12 mouse cellular contexts compared by ENCODE assay signal in the genomic region with DNA sequence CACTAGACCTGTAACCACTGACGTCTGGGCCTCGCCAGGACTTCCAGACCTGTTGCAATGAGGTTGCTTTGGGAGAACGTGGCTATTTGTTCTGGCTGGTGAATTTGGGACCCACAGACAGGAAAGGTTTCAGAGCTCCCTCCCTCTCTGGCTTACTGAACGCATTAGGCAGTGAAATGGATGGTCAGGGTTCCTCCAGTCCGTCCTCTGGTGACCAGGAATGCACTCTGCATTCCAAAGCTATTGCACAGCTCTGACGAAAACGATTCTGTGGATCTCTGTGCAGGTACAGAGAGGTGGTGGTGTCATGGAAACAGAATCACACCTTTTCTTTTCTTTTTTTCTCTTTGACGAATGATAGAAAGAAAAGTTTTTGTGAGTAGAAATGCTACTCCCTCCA. TPM values are rescaled to one million over a fixed set of nuclear protein-coding genes. Genes with fewer than 3 reads are reported as not detected.
DNase-seq lines count a peak whose midpoint lies in the region; ATAC-seq lines count a peak whose summit lies in the region.
"Had no signal": no experiment of that assay in that cellular context is flagged by ENCODE, and none has a peak within 500 bp of the region (broad histone marks: within the 10 kb centered on the region; RNA-seq: fewer than 3 reads in every experiment).

No protein-coding gene starts in this region.

- peaks cover 9% of the 10 kb centered on the region for H3K9me3 ChIP-seq in heart, embryonic 12.5 days (replicated peaks)
- H3K9me3 ChIP-seq in neural tube, embryonic 12.5 days, result no peaks in the 10 kb centered on the region
- H3K9me3 ChIP-seq in liver, embryonic 12.5 days (replicated peaks), result peaks cover 13% of the 10 kb centered on the region; the same call in 1 of the 2 replicates
- no peaks in the 10 kb centered on the region for H3K9me3 ChIP-seq in stomach, embryonic 16.5 days (replicated peaks; ENCODE audit: control insufficient read depth, low read length)

- H3K9ac ChIP-seq in heart, embryonic 12.5 days, result 0 out of 2 replicates have a peak overlapping the region, but pooled peaks have one; percentile 25
- H3K9ac ChIP-seq in neural tube, embryonic 12.5 days, result peak overlapping the region; percentile 35; the same call in 1 of the 2 replicates
- no peak overlapping the region for H3K9ac ChIP-seq in liver, embryonic 12.5 days
- 0 out of 2 replicates have a peak overlapping the region, but pooled peaks have one; percentile 40 for H3K9ac ChIP-seq in stomach, embryonic 16.5 days (ENCODE audit: low read length)
- H3K9ac ChIP-seq: limb, embryonic 15.5 days had no signal

- peak overlapping the region; percentile 26 for H3K4me3 ChIP-seq in heart, embryonic 12.5 days
- no peak overlapping the region for H3K4me3 ChIP-seq in neural tube, embryonic 12.5 days
- H3K4me3 ChIP-seq in liver, embryonic 12.5 days, result peak overlapping the region; percentile 72; the same call in 1 of the 2 replicates
- H3K4me3 ChIP-seq in stomach, embryonic 16.5 days (replicated peaks; ENCODE audit: low read length), result peak overlapping the region; percentile 98; the same call in 1 of the 2 replicates

- peaks cover 16% of the 10 kb centered on the region; the same call in 1 of the 2 replicates for H3K36me3 ChIP-seq in heart, embryonic 12.5 days
- 0 out of 2 replicates have a peak, but pooled peaks cover 9% of the 10 kb centered on the region for H3K36me3 ChIP-seq in neural tube, embryonic 12.5 days
- H3K36me3 ChIP-seq in liver, embryonic 12.5 days, result peaks cover 20% of the 10 kb centered on the region
- H3K36me3 ChIP-seq in stomach, embryonic 16.5 days (ENCODE audit: control insufficient read depth, insufficient read depth, low read length), result no peaks in the 10 kb centered on the region

- no peak for ATAC-seq in heart, embryonic 12.5 days (ENCODE audit: insufficient number of reproducible peaks, low FRiP score)
- ATAC-seq in neural tube, embryonic 12.5 days (ENCODE audit: low FRiP score, low read depth), result no peak
- no peak for ATAC-seq in liver, embryonic 12.5 days
- no peak for ATAC-seq in stomach, embryonic 16.5 days (ENCODE audit: insufficient read depth, low FRiP score)

- H3K4me1 ChIP-seq in heart, embryonic 12.5 days (replicated peaks), result peaks cover 45% of the 10 kb centered on the region
- H3K4me1 ChIP-seq in neural tube, embryonic 12.5 days, result peaks cover 17% of the 10 kb centered on the region
- H3K4me1 ChIP-seq in liver, embryonic 12.5 days, result peaks cover 39% of the 10 kb centered on the region
- peaks cover 17% of the 10 kb centered on the region for H3K4me1 ChIP-seq in stomach, embryonic 16.5 days (ENCODE audit: control insufficient read depth, insufficient read depth, low read length)

- no peaks in the 10 kb centered on the region for H3K27me3 ChIP-seq in heart, embryonic 12.5 days (replicated peaks)
- H3K27me3 ChIP-seq in neural tube, embryonic 12.5 days (replicated peaks), result no peaks in the 10 kb centered on the region
- no peaks in the 10 kb centered on the region for H3K27me3 ChIP-seq in liver, embryonic 12.5 days (replicated peaks)
- H3K27me3 ChIP-seq in stomach, embryonic 16.5 days (ENCODE audit: control insufficient read depth, insufficient read depth, low read length), result no peaks in the 10 kb centered on the region
- H3K27me3 ChIP-seq: CH12.LX; limb, embryonic 15.5 days had no signal

- 49% methylated on average over 8 of the region's 8 CpGs for WGBS in heart, embryonic 12.5 days
- 90% methylated on average over 8 of the region's 8 CpGs for WGBS in neural tube, embryonic 12.5 days
- 73% methylated on average over 8 of the region's 8 CpGs for WGBS in liver, embryonic 12.5 days (ENCODE audit: insufficient replicate concordance)
- 52% methylated on average over 8 of the region's 8 CpGs for WGBS in stomach, embryonic 16.5 days

- H3K27ac ChIP-seq in heart, embryonic 12.5 days (ENCODE audit: poor library complexity, severe bottlenecking), result peak overlapping the region; percentile 25; the same call in 1 of the 2 replicates
- no peak overlapping the region for H3K27ac ChIP-seq in neural tube, embryonic 12.5 days
- H3K27ac ChIP-seq in liver, embryonic 12.5 days, result peak overlapping the region; percentile 41; the same call in 1 of the 2 replicates
- no peak overlapping the region for H3K27ac ChIP-seq in stomach, embryonic 16.5 days (ENCODE audit: low read length)
- H3K27ac ChIP-seq: limb, embryonic 15.5 days had no signal

- peak overlapping the region; percentile 91 for H3K4me2 ChIP-seq in heart, embryonic 12.5 days
- peak overlapping the region; percentile 88; the same call in 1 of the 2 replicates for H3K4me2 ChIP-seq in neural tube, embryonic 12.5 days (replicated peaks)
- peak overlapping the region; percentile 89 for H3K4me2 ChIP-seq in liver, embryonic 12.5 days
- peak overlapping the region; percentile 87 for H3K4me2 ChIP-seq in stomach, embryonic 16.5 days (ENCODE audit: low read depth, low read length)

- no peak for DNase-seq in heart, postnatal 4 days
- DNase-seq in neural tube, embryonic 10.5 days (ENCODE audit: extremely low spot score, low spot score), result no peak
- DNase-seq in spleen, postnatal 4 days (ENCODE audit: low spot score in 2 of 2), result no peak
- DNase-seq in cerebellum, adult 11 months, result no peak
- DNase-seq: gastrocnemius, postnatal 25 days; right cerebral cortex, postnatal 25 days had no signal

RNA-seq across cellular contexts. Expression of gene Maea, which starts 1.9 kb away (rescaled TPM):
- polyA plus RNA-seq in heart, embryonic 12.5 days (2016; fragmentation: Nextera tagmentation; extraction: Ambion mirVana), result 125 and 127 TPM in 2 replicates
- total RNA-seq in heart, postnatal 4 days (2021), result 100 to 1,000 TPM; 148 to 159 TPM
- 124 and 125 TPM in 2 replicates for polyA plus RNA-seq in neural tube, embryonic 12.5 days (2016; fragmentation: Nextera tagmentation; extraction: Ambion mirVana)
- 64.2 and 67.7 TPM in 2 replicates for polyA plus RNA-seq in liver, embryonic 12.5 days (2016; fragmentation: Nextera tagmentation; extraction: Ambion mirVana)
- 111 and 121 TPM in 2 replicates for polyA plus RNA-seq in stomach, embryonic 16.5 days (2015; fragmentation: Nextera tagmentation; extraction: Ambion mirVana)

RNA-seq across cellular contexts. Expression of gene Uvssa, which starts 41.1 kb away (rescaled TPM):
- 4.1 and 4.6 TPM in 2 replicates for polyA plus RNA-seq in heart, embryonic 12.5 days (2016; fragmentation: Nextera tagmentation; extraction: Ambion mirVana)
- 1 to 10 TPM; 6.3 to 6.7 TPM for total RNA-seq in heart, postnatal 4 days (2021)
- 8.5 and 8.7 TPM in 2 replicates for polyA plus RNA-seq in neural tube, embryonic 12.5 days (2016; fragmentation: Nextera tagmentation; extraction: Ambion mirVana)
- polyA plus RNA-seq in liver, embryonic 12.5 days (2016; fragmentation: Nextera tagmentation; extraction: Ambion mirVana), result 3.5 and 3.6 TPM in 2 replicates
- polyA plus RNA-seq in stomach, embryonic 16.5 days (2015; fragmentation: Nextera tagmentation; extraction: Ambion mirVana), result 9.5 and 9.8 TPM in 2 replicates

Comparison
In these comparisons a context has a peak if more than half of its experiments do, and no peak if none do; other contexts are left out.
1. H3K27ac ChIP-seq: peak in heart, embryonic 12.5 days (single experiment) and liver, embryonic 12.5 days (single experiment); none in neural tube, embryonic 12.5 days (single experiment) and stomach, embryonic 16.5 days (single experiment).
2. Peak in every context shown above with its lines, with median percentiles within 50 percentile points of each other: H3K4me2 ChIP-seq.